In the genomic region with DNA sequence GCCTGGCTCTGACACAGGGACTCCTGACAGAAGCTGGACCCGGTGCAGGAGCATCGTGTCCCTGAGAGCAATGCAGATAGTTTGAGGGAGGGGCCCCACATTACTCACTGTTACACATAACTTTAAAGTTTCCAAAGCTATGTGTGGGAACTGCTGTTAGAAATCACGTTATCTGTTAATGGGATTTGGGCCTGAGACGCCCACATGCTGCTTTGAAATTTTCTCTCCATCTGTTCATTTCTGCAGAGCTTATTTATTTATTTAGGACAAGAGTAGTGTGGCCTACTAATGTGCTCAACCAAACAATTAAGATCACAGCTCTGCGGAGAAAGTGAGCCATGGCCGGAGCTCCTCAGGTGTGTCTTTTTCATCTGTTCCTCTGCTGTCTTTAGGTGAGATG, we compare ENCODE assay signal across 22 mouse cellular contexts.
DNase-seq lines count a peak whose midpoint lies in the region; ATAC-seq lines count a peak whose summit lies in the region.
"Had no signal": no experiment of that assay in that cellular context is flagged by ENCODE, and none has a peak within 500 bp of the region (broad histone marks: within the 10 kb centered on the region; RNA-seq: fewer than 3 reads in every experiment).

No protein-coding gene starts in this region.

- ATAC-seq in hindbrain, embryonic 16.5 days, result peak; percentile 64
- no peak for ATAC-seq in hindbrain, embryonic 12.5 days (ENCODE audit: low FRiP score)
- ATAC-seq: liver, postnatal 0 days; midbrain, embryonic 16.5 days had no signal

- no peak overlapping the region for H3K27ac ChIP-seq in hindbrain, embryonic 16.5 days (ENCODE audit: low read depth, low read length)
- H3K27ac ChIP-seq in hindbrain, embryonic 12.5 days, result no peak overlapping the region
- H3K27ac ChIP-seq: embryonic facial prominence, embryonic 15.5 days; forebrain, embryonic 10.5 days; heart, embryonic 10.5 days; hindbrain, embryonic 15.5 days had no signal

- no peaks in the 10 kb centered on the region for H3K4me1 ChIP-seq in hindbrain, embryonic 16.5 days (ENCODE audit: control insufficient read depth, insufficient read depth, low read depth, low read length)
- H3K4me1 ChIP-seq in hindbrain, embryonic 12.5 days, result no peaks in the 10 kb centered on the region
- H3K4me1 ChIP-seq: embryonic facial prominence, embryonic 15.5 days; forebrain, embryonic 10.5 days; heart, embryonic 10.5 days; hindbrain, embryonic 15.5 days; megakaryocyte, embryonic 14.5 days had no signal

- no peak overlapping the region for H3K9ac ChIP-seq in hindbrain, embryonic 16.5 days (ENCODE audit: low read depth, low read length)
- no peak overlapping the region for H3K9ac ChIP-seq in hindbrain, embryonic 12.5 days
- H3K9ac ChIP-seq: embryonic facial prominence, embryonic 15.5 days; hindbrain, embryonic 15.5 days; liver, postnatal 0 days had no signal

- H3K9me3 ChIP-seq in hindbrain, embryonic 16.5 days (ENCODE audit: control insufficient read depth, low read length), result no peaks in the 10 kb centered on the region
- no peaks in the 10 kb centered on the region for H3K9me3 ChIP-seq in hindbrain, embryonic 12.5 days (replicated peaks)
- H3K9me3 ChIP-seq: embryonic facial prominence, embryonic 15.5 days; forebrain, embryonic 10.5 days; heart, embryonic 10.5 days; hindbrain, embryonic 15.5 days; megakaryocyte, embryonic 14.5 days had no signal

- peak; percentile 45 for DNase-seq in retina, postnatal 1 day
- DNase-seq in retina, embryonic 14.5 days (ENCODE audit: low spot score), result no peak
- peak; percentile 79 for DNase-seq in cerebellum, adult 9-10 months
- DNase-seq in layer of hippocampus, adult 9-11 months, result peak; percentile 76
- DNase-seq in gastrocnemius, adult 18-20 months (ENCODE audit: low spot score), result no peak
- no peak for DNase-seq in gastrocnemius, adult 8-10 months (ENCODE audit: low spot score in 2 of 2)
- DNase-seq: adrenal gland, adult 8-10 months; heart, postnatal 14 days; kidney, adult 11 months; kidney, postnatal 14 days; liver; liver, postnatal 0 days; lung, postnatal 14 days; thymus, adult 18-20 months had no signal

- no peak overlapping the region for H3K4me3 ChIP-seq in hindbrain, embryonic 16.5 days (ENCODE audit: low read length)
- no peak overlapping the region for H3K4me3 ChIP-seq in hindbrain, embryonic 12.5 days
- H3K4me3 ChIP-seq: embryonic facial prominence, embryonic 15.5 days; forebrain, embryonic 10.5 days; heart, embryonic 10.5 days; hindbrain, embryonic 15.5 days; megakaryocyte, embryonic 14.5 days had no signal

- 65% methylated on average over 6 of the region's 6 CpGs for WGBS in hindbrain, embryonic 16.5 days
- WGBS in hindbrain, embryonic 12.5 days, result 82% methylated on average over 6 of the region's 6 CpGs

- no peak overlapping the region for H3K4me2 ChIP-seq in hindbrain, embryonic 16.5 days (ENCODE audit: low read length)
- H3K4me2 ChIP-seq in hindbrain, embryonic 12.5 days (replicated peaks), result no peak overlapping the region
- H3K4me2 ChIP-seq: embryonic facial prominence, embryonic 15.5 days; hindbrain, embryonic 15.5 days had no signal

- no peaks in the 10 kb centered on the region for H3K36me3 ChIP-seq in hindbrain, embryonic 16.5 days (ENCODE audit: control insufficient read depth, insufficient read depth, low read length)
- H3K36me3 ChIP-seq in hindbrain, embryonic 12.5 days, result no peaks in the 10 kb centered on the region
- H3K36me3 ChIP-seq: embryonic facial prominence, embryonic 15.5 days; forebrain, embryonic 10.5 days; heart, embryonic 10.5 days; hindbrain, embryonic 15.5 days had no signal

- no peaks in the 10 kb centered on the region for H3K27me3 ChIP-seq in hindbrain, embryonic 16.5 days (replicated peaks; ENCODE audit: control insufficient read depth, insufficient read depth, low read length)
- H3K27me3 ChIP-seq in hindbrain, embryonic 12.5 days, result no peaks in the 10 kb centered on the region
- H3K27me3 ChIP-seq: embryonic facial prominence, embryonic 15.5 days; hindbrain, embryonic 15.5 days; megakaryocyte, embryonic 14.5 days had no signal

Comparison
In these comparisons a context has a peak if more than half of its experiments do, and no peak if none do; other contexts are left out.
1. DNase-seq: peak in retina, postnatal 1 day (single experiment), cerebellum, adult 9-10 months (single experiment) and layer of hippocampus, adult 9-11 months (single experiment); none in retina, embryonic 14.5 days (single experiment), gastrocnemius, adult 18-20 months (single experiment) and gastrocnemius, adult 8-10 months (0 of 2).